Mouse (Mus musculus) testis, postnatal 14 days (tissue): Measurements from ENCODE around the gene Atp5g1.

Source experiments
- DNase-seq: peaks from one replicate; pipeline ENCODE4 v3.0.0; 2021; ENCODE audit warnings: low spot score

Atp5g1 gene

GRCm38 (mm10) chr11:96073295-96073993 is 2.0 kb downstream of the Atp5g1 start:
- no peak for DNase-seq

GRCm38 (mm10) chr11:96071013-96071412 is 4.5 kb downstream of the Atp5g1 start:
- no peak for DNase-seq

GRCm38 (mm10) chr11:96070353-96070752 is 5.1 kb downstream of the Atp5g1 start:
- no peak for DNase-seq

GRCm38 (mm10) chr11:96068231-96068630 is 7.2 kb downstream of the Atp5g1 start:
- DNase-seq: no peak

- peak; percentile 97 for DNase-seq
Measured at GRCm38 (mm10) chr11:96065215-96065911, 10.1 kb downstream of the Atp5g1 start, which contains the start of gene Ube2z. TSS of gene Ube2z (minus strand) at chr11:96065388.

DNA sequence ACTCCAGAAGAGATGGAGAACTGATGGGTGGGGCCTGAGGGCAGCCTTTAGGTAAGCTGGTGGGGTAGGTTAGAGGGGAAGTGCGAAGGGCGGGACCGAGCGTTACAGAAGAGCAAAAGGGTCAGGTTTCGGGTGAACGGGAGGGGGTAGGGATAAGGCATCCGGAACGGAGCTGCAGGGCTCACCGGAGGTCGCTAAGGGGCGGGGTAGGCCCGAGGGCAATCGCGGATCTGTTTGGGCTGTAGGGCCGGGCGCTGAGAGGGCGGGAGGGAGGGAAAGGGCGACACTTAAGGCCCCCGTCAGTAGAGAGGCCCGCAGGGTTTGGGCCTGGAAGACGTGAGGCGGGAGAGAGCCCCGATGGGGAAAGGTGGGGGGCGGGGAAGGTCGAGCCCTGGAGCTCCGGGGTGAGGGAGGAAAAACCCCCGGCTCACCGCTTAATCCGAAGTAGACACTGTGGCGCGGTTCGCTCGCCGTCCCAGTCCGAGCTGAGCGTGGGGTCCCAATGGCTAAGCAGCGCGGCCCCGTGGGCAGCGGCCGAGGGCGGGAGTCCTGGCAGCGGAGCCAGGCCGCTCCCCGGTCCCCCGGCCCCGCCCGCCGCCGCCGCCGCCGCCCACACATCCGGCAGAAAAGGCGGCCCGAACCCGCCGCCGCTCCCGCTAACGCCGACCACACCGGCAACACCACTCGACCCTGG is 10.8 kb downstream of the Atp5g1 start:
- peak; percentile 67 for DNase-seq

DNA sequence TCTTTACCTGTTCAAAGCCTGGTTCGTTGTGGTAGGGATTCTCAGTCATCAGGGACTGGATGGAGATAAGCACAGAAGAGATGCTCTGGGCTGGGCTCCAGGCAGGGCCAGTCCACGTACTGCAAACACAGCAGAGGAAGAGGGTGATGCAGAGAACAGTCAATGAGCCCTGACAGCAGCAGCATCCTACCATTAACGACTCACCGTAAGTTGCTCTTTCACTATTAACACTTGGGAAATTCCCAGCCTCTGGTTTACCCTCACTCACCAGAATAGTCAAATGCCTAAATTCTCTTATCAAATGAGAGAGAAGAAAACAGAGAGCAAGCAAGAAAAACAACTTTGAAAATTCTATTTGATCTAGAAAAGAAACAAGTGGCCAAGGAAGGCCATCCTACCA is 17.2 kb downstream of the Atp5g1 start:
- DNase-seq: no peak

DNA sequence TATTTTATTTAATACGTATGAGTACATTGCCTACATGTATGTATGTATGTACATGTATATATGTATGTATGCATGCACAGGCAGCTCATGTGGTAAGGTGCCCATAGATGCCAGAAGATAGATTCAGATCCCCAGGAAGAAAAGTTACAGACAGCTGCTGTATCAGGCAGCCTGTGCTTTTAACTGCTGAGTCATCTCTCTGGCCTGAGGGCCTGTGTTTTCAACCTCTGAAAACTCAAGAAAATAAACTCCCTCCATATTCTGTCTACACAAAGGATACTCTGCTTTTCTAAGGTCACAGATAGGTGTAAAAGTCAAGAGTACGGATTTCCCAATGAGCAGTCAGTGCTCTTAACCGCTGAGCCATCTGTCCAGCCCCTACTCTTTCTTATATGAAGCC is 24.6 kb downstream of the Atp5g1 start:
- DNase-seq: no peak

DNA sequence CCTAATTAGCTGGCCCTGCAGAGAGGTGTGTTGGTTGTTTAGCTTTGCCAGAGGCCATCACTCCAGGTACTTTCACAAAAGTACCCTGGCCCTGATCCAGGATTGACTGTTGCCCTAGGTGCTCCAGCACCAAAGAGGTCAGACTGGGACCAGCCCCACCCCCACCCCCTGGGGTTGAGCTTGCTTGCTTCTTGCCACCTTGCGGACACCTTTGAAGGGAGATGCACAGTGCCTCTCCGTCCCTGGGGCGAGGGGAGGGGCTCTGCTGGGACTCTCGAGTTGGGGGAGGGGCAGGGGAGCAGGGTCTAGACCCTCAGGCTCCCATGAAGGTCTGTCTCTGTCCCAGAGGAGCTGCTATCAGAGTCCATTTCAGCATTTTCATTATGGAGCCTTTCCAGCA is 25.5 kb downstream of the Atp5g1 start:
- no peak for DNase-seq

DNA sequence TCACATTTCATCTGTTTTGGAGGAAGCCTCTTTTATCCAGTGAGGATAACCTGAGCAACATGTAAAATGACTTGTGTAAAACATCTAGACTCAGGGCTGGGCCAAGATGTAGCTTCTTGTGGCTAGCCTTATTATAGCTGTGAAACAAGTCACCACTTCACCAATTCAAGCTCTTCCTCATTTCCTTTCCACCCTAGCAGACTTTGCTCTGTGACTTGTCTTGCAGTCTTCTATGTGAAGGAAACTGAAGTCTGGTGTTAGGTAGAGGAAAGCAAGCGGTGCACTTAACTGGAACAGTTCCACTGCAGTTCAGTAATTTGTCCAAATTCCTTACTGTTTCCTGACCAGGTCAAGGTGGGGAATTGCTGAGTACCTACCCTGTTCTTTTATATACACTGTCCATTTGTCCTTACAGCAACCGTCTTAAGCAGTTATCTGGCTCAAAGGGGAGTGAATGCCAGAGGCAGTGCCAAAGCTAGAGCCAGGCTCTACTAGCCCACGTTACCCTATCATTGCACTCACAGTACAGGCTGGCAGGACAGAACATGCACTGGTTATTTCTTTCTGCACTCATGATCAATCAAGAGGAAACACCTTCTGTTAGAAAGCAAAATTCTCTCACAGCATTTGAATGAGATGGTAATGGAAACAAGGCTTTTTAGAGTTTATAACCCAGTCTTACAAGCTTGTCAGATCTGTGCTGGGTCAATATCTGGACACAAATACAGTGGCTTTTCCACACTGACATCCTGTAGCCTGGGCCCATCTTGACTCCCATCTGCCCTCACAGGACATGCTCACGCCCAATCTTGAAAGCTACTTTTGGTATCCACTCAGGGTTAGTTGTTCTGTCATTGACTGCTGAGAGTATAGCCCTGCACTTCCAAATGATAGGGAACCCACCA is 27.7 kb downstream of the Atp5g1 start:
- DNase-seq: no peak

DNA sequence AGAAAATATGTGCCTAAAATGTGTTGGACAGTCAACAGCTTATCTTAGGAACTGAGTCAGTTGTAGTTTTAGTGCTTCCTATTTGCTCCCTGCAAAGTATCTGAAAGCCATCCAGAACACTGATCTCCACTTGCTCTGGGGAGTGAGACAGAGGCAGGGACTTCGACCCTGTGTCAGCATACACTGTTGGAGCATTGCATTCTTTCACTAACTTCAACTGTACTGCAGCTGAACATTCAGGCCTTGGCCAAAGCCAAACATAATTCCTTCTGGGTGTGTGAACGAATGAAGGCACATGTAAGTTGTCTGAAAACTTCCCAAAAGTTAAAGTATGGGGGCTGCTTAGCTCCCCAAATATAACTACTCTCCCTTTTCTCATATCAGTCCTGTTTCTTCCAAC is 28.7 kb downstream of the Atp5g1 start:
- DNase-seq: no peak

DNA sequence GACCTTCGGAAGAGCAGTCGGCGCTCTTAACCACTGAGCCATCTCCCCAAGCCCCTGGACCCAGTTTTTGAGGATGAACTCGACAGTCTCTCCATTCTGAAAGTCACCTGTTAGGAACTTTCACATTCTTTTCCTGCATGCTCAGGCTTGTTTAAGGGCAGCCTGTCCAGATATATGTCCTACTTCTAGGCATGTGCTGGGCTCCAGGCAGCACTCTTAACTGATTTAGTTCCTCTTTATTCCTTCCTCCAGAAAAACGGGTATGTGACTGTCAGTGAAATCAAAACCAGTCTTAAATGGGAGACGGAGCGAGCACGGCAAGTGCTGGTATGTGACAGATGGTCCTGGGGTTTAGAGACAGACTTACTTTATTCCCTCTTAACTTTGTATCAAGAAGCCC is 29.4 kb downstream of the Atp5g1 start:
- no peak for DNase-seq

DNA sequence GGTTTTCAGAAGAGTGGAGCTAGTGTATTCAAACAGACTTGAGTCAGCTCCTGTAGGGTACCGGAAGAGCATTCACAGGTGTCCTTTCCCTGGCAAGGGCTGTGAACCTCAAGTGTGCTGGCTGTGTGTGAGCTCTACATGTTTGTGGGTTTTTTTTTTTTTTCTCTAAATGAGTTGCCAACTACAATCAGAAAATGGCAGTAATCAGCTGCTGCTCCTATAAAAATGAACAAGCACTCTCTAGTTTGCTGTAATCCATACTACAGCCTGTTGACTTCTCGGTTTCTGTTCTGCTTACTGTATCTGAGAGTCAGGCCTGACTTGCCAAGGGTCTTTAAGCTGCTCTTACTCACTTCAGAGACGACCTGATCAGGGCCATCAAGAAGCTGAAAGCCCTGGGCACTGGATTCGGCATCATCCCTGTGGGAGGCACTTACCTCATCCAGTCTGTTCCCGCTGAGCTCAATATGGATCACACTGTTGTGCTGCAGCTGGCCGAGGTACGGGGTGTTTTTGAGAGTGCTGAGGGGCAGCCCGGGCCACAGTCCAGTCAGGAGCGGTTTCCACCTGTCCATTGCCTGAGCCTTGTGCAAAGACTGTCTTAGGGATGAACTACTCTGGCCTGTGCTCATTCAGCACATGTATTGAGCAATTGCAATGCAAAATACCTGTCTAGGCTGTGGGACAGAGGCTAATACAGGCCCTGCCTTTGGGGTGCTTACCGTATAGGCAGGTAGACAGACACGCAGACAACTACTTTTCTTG is 30.5 kb downstream of the Atp5g1 start:
- no peak for DNase-seq

- peak; percentile 28 for DNase-seq
Measured at GRCm38 (mm10) chr11:96038560-96038959, 36.9 kb downstream of the Atp5g1 start.

GRCm38 (mm10) chr11:96037499-96037898 is 38.0 kb downstream of the Atp5g1 start:
- DNase-seq: no peak

DNA sequence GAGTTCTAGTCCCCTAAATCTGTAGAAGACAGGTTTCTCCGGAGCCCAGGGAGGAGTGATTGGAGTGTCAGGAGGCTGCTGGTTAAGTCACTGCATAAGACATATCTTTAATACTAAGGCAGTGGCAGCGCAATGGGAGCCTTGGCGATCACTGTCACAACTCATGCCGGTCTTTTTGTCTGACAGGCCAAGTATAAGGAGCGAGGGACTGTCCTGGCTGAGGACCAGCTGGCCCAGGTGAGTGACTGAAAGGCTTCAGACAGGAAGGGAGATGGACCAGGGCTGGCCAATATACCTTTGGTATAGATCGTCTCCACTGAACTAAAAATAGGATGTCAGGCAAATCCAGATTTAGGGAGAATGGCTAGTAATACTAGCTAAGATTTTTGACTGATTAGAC is 40.3 kb downstream of the Atp5g1 start:
- no peak for DNase-seq

DNA sequence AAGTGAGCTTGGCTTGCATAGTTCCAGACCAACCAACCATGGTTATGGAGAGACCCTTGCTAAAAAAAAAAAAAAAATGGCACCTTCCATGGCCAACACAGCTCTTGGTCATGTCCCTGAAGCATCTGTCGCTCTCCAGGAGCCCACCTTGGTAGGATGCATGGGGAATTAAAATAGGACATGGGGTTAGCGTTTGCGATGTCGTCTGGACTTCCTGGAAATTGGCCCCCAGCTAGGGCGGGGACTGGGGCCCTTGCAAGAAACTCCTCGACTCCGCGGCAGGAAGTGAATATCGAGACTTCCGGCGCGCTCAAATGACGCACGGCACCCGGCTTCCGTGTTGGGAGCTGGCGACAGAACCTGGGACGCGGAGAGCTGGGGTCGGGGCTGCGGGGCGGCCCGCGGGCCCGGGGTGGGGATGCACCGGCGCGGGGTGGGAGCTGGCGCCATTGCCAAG is 40.8 kb downstream of the Atp5g1 start, which contains the start of gene Snf8:
Gene Snf8, plus strand, starts transcription at position 290 of the 457 bp plus-strand sequence.
- peak; percentile 95 for DNase-seq

- DNase-seq: no peak
Measured at GRCm38 (mm10) chr11:96034116-96034515, 41.4 kb downstream of the Atp5g1 start.

DNA sequence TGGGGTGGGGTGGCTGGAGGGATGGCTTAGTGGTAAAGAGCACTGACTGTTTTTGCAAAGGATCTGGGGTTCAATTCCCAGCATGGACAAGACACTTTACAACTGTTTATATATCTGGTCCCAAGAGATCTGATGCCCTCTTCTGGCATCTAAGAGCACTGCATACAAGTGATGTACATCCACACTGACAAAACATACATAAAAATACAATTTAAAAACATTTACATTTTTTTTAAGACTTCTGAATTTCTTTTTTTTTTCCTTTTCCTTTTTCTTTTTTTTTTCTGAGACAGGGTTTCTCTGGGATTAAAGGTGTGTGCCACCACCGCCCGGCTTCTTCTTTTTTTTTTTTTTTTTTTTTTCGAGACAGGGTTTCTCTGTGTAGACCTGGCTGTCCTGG is 42.2 kb downstream of the Atp5g1 start:
- DNase-seq: no peak

DNA sequence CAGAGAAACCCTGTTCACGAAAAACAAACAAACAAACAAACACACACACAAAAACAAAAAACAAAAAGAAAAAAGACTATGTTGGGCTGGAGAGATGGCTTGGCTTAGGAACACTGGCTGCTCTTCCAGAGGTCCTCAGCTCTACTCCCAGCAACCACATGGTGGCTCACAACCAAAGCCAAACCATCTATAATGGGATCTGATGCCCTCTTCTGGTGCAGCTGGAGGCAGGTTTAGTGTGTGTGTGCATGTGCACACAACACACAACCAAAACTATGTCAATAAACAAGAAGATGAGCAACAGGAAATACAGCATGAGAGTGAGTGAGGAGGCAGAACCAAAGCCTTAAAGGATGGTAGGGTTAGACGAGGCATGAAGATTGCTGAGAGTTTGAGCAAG is 43.8 kb downstream of the Atp5g1 start:
- DNase-seq: no peak

DNA sequence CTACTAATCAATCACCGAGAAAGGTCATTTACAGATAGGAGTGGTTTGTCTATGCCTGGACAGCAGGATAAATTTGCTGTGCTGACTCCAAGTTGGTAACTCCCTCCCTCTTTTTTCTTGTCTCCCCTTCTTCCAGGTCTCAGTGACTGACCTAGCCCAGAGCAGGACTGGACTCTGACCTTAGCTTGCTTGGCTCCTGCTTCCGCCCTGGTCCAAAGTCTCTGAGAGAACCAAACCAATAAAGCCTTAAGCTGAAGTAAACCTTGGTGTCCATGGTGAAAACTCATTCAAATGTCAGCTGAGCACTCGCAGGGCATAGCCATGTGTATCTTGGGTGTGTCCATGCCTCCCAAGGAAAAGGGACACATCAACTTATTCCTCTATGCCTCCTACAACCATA is 44.9 kb downstream of the Atp5g1 start:
- DNase-seq: no peak
